Mouse (Mus musculus) cerebellum, postnatal 36 days (tissue): ENCODE measurements around the gene Stx4a.
"Not testable (repeated sequence)": the region's sequence is repeated elsewhere in the genome, so short reads cannot be mapped to it uniquely, and the experiment has no call there.

Experiments used
- DNase-seq, 2 experiments: peaks; one replicate each; pipeline ENCODE4 v3.0.0; 2021 to 2022; ENCODE audit warnings: mixed read lengths in 2 of 2

Stx4a gene

DNA sequence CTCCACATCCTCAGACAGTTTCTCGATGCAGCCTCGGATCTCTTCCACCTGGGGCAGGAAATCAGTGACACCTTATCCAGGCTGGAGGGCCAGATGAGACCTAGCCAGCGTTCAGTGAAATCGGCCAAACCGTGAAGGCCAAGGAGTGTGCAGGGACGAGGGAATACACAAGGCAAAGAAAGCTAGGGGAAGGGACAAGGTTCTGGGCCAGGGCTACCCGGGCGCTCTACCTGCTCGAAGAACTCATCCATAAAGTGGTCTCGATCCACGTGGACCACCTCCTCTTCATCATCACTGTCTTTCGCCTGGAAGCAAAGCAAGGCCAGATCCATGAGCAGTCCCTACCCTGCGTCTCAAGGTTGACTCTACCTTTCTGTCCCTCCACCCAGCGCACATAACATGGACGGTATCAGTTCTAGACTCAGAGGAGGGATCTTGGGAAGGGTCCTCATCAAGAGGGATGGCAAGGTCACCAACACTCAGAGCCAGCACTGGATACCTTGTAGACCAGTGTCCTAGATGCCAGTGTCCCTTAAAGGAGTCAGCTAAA, 8.9 kb upstream of the Stx4a start:
- peak in 1 of 2 experiments; percentile 21 for DNase-seq

DNA sequence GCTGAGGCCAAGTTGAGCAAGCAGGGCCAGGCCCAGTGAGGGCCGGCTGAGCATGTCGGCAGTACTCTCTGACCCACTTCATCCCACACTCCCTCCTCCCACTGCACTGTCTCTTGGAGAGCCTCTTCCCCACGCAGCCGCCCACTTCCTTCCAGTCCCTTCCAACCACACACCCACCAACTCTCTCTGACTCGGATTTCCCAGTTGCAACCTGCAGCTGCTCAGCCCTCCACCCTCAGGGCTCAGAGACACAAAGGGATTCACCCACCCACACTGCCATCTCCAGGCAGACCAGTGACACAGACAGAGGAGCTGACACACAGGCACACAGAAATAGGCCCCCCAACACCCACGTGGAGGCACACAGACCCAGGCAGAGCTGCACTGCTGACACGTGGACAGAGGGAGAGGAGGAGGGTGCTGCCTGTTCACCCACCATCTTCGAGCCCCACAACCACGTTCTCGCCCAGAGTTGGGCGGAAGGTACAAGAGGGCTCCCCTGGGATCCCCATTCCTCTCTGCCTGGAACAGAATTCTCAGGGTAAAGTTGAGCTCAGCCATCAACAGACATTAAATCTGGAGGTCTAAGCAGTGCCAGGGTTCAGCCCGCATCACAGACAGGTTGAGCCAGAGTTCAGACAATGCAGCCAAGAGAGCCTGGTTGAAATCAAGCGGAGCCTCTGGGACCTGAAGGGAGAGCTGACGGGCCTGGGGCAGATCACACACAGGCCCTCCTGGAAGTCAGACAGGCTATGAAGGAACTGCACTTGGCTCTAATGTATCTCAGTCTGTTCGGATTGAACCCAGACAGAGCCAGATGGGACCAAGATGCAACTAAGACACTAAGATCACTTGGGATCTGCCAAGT, 7.9 kb upstream of the Stx4a start:
- DNase-seq = peak; percentile 49

DNA sequence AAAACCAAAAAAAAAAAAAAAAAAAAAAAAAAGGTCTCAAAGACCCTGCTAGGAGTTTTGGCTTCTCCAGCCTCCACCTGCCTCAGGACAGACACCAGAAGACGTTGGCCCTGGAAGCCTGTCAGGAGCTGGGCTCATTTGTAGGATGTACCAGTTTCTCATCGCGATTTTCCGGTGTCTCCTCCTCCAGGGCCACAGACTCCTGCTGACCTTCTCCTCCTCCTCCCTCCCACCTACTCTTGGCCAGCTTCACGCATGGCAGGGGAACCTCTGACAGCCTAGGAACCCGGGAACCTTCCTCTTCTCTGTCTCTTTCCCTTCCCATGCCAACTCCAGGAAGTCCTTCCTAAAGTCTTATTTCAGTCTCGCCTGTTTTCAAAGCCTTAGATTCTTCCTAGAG, 7.0 kb upstream of the Stx4a start:
- DNase-seq = peak; percentile 22

DNA sequence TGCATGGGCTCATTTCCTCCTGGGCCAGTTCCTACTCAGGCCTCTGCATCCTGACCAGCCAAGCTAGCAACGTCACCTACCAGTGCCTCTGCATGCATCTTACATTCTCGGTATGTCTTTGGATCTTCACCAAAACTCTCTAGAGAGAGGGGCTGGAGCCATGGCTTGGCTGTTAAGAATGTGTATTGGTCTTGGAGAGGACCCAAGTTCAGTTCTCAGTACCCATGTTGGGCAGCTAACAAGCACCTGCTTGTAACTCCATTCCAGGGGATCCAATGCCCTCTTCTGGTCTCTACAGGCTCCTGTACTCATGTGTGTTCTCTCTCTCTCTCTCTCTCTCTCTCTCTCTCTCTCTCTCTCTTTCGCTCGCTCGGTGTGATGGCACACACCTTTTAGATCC, 6.3 kb upstream of the Stx4a start:
- peak in 1 of 2 experiments; percentile 10 for DNase-seq

DNA sequence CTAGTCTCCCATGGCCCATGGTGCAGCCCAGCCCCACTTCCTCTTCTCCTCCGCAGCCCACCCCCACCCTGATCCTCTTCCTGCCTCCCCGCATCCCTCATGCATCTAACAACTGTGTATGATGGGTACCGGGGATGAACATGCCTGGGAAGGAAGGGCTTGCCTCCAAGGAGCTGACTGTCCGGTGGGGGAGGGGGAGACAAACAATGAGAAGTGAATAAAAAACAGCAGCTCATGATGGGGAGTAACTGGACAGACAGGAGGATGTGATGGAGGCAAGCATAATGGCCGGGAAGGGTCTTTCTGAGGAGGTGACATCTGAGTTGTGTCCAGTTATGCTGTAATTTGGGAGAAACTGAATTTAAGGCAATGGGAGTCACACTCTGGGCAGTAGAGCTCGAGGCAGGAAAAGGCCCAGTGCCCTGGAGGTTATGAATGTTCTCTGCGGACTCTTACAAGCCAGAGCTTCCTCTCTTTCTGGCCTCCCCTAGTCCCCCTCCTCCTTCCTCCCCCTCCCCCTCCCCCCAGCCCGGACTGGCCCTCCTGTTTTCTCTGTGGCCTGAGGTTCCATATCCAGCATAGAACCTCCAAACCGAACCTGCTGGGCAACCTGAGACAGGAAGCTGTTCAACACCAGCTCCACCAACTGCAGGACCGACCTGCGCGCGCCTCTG, 3.1 kb upstream of the Stx4a start:
- DNase-seq = no peak

DNA sequence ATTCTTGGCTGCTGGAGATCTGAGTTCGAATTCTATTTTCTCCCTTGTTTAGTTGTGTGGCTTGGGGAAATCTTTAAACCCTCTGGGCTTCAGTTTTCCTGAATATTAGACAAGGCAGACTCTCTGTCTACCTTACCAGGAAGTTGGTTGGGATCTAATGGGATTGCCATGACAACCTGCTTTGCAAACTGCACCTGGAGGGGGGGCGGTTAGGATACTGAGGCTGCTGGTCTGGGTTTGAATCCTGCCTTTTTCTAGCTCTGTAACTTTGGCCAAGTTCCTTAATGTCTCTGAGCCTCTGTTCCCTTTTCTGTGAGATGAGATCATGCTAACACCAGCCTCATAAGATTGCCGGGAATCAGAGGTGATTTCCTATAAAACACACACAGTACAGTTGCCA, 1.6 kb upstream of the Stx4a start:
- DNase-seq = no peak

DNA sequence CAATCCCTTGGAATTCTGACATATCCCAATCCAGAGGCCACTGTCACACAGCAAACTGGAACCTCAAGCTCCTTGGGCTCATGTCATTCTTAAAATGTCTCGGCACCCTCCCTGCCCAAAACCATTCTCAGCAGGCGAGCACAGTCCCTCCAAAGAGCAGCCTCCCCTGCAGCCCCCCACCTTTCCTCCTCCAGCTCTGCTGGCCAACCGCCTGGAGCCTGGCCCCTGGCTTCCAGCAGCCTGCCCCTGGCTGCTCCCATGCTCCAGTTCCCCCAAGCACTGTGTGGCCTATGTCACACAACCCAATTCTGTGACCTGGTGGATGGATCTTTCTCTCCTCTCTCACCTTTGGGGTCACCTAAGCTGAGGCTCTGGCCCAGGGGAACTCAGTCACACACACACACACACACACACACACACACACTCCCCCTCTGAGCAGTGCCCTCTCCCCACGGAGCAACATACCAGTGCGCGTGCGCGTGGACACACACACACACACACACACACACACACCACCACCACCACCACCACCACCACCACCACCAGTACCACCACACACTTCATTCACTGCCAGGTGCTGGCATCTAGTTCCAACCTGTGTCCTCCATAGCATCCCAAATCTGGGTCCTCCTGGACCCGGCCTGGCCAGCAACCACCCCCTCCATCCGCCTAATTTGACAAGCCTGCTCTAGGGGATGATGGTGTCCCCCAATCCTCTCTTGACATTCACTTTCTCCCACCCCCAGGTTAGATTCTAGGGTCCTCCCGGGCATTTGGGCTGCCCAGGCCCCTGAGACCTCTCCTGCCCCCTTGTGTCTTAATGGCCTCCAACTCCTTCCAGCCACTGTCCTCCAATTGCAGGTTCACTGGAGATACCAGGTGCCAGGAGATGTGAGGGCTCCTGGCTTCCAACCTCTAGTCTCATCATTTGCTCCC, 590 bp upstream of the Stx4a start:
- peak; percentile 60 to 62 for DNase-seq

DNA sequence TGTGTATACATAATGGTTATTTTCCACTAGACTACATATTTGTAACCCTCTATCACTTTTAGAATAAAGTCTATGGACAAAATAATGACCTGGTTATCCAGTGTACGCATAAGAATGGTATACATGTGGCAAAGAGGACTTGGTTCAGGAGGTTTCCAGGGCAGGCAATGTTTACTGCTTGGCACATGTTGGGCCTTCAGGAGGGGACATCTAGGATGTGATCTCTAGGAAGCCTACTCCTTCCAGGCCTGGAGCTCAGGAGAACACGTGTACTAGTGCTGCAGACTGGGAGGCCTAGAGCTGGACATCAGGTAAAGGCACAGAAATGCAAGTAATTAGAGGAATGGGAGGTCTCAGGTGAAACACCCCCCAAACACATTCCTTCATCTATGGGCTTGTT, 11.5 kb downstream of the Stx4a start:
- no peak for DNase-seq

DNA sequence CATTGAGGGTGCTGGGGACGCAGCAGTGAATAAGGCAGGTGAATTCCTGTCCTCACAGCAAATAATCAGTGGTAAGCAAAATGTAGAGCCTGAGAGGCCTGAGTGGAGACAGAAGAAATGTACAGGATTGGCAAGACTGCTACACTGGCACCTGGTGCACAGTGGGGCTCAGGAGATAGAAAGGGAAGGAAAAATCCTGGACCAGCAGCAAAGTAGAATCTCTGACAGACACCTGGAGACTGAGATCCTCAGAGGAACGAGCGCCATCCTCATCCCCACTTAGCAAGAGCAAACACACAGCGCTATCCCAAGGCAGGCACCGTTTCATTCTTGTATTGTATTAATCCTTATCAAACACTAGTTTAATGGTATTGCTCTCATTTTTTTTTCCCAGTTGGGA, 13.4 kb downstream of the Stx4a start:
- peak; percentile 50 to 52 for DNase-seq

DNA sequence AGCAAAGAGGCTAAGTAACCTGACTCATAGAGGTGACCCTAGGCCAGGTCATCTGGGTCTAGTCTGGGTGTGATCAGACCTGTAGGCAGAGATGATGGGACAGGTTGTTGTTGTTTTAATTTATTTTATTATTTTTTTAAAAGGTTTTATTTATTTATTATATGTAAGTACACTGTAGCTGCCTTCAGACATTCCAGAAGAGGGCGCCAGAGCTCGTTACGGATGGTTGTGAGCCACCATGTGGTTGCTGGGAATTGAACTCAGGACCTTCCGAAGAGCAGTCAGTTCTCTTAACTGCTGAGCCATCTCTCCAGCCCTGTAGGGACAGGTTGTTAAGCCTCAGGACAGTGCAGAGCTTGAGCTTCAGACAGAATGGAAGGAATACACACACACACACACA, 13.8 kb downstream of the Stx4a start:
- DNase-seq = peak in 1 of 2 experiments; percentile 33

DNA sequence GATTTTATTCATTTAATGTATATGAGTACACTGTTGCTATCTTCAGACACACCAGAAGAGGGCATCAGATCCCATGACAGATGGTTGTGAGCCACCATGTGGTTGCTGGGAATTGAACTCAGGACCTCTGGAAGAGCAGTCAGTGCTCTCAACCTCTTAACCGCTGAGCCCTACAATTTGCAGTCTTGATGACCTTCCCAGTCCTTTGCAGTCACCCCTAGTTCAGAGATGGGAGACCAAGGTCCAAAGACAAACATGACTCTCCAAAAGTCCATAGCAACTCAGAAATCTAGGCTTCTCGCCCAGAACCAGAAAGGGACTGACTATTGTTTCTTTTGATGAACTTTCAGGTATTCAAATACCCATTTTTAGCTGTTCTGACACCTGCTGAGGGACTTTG, 15.9 kb downstream of the Stx4a start:
- not testable (repeated sequence) for DNase-seq

DNA sequence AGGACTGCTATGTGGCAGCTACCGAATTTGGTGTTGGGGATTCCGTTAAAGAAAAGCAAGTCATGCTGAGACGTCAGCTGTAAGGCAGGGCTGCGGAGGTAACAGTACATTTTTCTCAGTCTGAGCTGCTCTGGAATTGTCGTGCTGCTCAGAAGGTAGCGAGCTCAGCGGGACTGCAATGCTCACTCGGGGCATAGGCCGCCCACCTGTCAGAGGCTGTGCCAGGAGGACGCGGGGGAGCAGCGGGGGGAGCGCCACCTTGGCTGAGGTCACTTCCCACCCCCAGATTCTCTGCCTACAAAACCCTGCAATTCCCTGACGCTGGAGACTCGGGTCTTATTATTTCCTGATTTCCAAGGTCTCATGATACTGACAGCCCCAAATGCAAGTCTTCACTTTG, 16.8 kb downstream of the Stx4a start:
- DNase-seq = peak; percentile 78 to 82

DNA sequence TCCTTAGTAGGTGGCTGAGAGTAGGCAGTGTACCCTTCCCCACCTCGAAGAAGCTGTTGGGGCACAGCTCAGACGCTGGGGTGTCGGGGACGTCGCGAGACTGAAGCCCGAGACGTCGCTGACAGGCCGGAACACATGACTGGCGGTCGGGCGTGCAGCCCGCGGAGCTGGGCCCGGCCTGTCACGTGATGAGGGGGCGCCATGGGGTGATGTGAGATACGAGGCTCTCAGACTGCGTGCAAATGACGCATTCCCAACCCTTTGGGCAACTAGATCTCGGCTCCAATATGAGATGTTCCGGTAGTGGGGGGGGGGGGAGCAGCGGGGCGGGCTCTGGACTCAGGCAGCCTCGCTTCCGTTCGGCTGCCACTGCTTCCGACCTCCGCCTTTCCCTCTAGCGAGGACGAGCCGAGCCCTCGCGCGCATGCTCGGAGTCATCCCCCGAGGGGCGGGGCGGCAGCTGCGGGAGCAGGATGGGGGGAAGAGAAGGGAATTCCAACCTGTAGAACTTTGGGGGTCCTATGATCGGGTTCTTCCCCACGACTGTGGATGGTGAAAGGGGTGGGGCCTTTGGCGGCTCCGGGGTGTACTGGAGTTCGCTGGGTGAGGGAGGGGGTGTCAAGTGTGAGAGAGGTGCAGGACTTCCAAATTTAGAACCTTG, 17.4 kb downstream of the Stx4a start:
- peak; percentile 91 to 96 for DNase-seq

DNA sequence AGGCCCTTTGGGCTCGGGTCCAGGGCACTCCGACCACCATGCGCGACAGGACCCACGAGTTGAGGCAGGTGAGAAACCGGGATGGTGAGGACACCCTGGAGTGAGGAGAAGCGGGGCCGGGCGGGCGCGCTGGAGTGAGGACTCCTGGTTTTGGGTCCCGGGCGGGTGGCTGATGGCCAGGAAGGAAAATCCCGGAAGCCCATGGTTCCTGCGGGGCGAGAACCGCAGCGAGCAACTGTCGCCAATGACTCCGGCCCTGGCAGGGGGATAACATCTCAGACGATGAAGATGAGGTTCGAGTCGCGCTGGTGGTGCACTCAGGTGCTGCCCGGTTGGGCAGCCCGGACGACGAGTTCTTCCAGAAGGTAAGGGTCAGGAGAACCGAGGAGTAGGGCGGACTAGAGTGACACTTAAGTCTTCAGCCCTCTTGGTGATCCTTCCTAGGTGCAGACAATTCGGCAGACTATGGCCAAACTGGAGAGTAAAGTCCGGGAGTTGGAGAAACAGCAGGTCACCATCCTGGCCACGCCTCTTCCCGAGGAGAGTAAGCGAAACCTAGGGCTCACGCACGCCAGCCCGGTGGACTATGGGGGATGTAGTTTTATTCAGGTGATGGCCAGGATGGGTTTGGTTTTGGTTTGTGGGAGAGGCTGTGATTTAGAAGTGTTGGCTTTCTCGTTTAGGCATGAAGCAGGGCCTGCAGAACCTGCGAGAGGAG, 18.1 kb downstream of the Stx4a start:
- DNase-seq = peak; percentile 80 to 81

DNA sequence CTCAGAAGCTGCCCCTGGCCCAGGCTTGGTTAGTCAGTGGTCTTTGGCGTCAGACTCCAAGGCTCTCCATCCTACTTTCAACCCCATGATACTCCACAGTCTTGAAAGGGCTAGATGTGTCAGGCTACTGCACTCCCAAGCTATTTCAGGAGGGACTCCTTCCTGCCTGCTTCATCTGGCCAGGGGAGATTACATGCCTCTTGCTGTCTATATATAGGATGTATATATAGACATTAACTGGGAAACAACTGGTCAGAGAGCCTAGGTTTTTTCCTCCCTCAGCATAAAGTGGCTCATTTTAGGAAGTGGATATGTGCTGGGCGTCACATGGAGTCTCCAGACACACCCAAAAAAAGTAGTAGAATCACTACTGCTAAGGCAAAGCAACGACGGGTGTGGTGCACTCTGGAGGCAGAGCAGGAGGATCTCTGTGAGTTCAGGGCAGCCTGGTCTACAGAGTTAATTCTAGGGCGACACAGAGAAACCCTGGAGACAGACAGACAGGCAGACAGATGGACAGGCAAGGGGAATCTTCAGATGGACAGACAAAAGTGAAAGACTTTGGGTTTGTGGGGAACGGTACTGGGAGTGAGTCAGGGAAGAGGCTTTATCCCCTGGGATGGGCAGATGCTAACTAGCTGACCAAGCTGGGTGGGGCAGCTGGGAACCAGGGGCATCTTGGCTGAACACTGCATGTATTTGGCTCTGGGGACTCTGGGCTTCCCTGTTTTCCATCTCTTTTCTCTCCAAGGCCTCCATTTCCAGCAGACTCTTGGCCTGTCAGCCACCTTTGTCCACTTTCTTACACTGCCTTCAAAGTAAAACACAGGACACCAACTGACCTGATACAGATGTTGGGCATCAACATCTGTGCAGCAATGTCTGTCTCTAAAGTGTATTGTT, 26.1 kb downstream of the Stx4a start:
- no peak for DNase-seq

DNA sequence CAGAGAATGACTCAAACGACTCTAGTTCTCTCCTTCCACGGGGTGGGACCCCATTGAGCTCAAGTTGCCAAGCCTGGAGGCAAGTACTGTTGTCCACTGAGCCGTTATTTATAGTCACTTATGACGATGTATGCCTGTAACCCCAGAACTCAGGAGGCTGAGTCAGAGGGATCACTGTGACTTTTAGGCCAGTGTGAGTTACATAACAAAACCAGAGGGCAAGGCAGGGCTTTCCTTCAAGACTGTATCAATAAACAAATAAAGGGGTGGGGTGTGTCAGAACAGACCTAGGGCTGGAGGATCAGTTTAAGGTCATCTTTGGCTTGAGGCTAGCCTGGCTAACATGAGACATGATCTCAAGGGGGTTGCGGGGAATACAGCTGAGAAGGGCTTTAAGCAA, 26.8 kb downstream of the Stx4a start:
- DNase-seq = no peak

DNA sequence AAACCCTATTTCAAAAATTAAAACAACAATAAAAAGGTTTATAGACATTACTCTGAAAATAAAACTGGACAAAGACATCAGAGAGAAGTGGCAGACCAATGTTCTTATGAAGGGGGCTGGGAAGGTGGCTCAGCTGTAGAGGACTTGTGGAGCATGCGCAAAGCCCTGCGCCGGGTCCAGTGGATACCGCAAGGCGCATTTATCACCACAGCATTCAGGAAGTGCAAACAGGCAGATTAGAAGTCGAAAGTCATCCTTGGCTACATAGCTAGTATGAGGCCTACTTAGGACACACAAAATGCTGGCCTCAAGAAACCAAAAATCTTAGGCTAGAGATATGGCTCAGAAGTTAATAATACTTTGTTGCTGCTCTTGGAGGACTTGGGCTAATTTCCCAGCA, 34.2 kb downstream of the Stx4a start:
- no peak for DNase-seq

DNA sequence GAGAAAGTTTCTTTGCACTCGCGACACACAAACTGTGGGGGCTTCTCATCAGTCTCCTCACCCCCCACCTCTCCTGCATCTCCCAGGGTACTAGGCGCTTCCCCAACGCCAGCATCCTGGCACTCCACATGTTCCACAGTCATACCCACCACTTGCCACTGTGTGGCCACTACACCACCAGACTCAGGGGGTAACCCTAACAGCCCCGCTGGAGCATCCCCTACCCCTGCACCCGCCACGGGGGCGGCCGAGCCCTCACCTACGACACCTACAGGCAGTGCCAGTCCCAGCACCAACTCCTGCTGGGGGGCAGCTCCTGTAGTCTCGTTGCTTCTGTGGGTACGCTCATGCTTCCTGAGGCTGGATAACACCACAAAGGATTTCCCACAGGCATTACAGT, 42.3 kb downstream of the Stx4a start:
- no peak for DNase-seq

DNA sequence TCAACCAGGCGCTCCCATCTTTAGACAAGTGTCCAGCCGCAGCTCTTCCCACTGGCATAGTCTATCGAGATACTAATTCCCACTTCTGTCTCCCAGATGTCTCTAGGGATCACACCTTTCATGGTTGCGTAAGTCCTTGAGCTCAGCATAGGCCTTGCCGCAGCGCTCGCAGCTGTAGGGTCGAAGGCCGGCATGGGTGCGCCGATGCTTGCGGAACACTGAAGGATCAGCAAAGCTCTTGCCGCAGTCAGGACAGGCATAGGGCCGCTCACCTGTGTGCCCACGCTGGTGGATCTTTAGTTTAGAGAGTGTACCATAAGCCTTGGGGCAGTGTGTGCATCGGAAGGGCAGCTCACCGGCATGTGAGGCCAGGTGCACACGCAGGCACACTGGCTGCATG, 43.5 kb downstream of the Stx4a start:
- DNase-seq = no peak

DNA sequence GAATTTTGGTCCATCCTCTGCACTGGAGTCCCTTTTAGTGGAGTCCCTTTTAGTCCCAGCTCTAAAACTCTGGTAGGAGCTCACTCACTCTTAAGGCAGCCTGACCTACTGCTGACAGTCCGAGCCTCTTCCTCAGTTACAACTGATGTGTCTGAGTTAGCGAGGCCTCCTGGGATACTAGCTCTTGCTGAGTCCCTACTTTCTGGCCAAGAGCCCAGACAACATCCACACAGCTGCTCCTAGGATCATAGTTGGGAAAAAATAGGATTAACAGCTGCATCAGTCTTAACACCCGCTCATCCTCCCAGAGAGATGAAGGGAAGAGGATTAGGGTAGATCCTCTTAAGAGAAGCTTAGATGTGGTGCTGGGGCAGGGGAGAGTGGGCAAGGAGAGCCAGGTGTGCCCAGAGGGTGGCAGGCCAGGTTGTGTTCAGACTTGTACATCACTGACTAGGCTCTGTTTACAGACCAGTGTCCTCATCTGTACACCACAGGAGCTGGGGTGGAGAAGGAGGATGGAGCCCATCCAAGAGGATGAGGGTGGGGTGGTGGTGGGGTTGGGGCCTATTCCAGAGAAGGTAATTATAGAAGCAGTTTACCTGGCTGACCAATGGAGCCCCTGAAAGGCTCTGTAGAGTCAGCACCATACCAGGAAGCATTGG, 45.2 kb downstream of the Stx4a start:
- DNase-seq = no peak
